Mouse (Mus musculus) embryo, embryonic 9.5 days (tissue): Measurements from ENCODE around the gene Zfp513.

ENCODE experiments used
- DNase-seq: peaks from one replicate; pipeline ENCODE4 v3.0.0-alpha.2; 2017; ENCODE audit errors: extremely low spot score

Gene Zfp513

DNA sequence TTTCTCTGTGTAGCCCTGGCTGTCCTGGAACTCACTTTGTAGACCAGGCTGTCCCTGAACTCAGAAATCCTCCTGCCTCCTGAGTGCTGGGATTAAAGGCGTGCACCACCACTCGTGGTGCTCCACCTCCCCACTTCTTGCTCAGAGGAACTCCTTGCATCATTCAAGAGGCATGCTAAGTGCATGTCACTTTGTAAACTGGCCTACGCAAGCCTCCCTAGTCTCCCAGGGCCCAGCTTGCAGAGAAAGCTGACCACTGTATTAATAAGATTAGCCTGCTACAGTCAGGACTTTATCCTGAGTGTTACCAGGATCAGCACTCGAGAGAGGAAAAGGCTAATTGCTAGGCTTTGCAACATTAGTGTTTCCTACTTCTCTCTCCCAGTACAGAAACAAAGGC lies 33.5 kb downstream of the Zfp513 start:
- no peak for DNase-seq

DNA sequence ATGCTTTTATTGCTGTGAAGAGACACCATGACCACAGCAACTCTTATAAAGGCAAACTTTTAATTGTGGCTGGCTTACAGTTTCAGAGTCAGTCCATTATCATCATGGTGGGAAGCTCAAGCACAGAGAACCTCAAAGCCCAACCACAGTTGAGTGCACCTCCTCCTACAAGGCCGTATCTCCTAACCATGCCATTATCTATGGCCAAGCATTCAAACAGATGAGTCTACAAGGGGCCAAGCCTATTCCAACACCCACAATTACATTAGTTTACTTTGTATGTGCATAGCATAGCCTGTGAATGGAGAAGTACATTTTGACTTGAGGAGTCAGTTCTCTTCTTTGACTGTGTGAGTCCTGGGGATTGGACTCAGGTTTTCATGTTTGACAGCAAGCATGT lies 37.2 kb downstream of the Zfp513 start:
- no peak for DNase-seq

DNA sequence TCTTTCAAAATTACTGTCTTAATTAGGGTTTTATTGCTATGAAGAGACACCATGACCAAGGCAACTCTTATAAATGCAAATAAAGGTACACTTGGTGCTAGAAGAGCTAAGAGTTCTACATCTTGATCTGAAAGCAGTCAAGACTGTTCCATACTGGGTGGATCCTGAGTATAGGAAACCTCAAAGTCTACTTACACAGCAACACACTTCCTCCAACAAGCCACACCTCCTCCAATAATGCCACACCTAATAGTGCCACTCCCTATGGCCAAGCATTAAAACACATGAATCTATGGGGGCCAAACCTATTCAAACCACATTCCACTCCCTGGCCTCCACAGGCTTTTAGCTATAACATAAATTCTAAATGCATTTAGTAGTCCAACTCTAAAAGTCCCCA lies 39.6 kb downstream of the Zfp513 start:
- DNase-seq = no peak

DNA sequence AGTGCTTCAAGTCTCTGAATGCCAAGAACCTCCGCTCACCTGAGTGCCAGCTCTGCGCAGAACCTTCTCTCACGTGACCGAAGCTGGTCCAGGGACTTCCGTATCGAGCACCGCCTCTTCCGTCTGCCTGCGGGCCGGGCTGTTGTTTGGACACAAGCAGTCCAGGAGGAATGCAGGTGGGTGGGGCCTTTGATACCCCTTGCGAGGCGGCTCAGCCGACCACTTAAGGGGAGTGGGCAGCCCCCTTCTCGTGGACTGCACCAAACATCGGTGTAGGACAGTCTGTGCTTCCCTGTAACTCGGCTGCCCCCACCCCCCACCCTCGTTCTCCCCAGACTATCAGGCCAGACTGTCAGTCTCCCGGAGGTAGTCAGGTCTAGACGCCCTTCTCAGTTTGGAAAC lies 48.0 kb downstream of the Zfp513 start, which contains the start of gene Mpv17:
Gene Mpv17 (minus strand): TSS at position 100 of the 402 bp plus-strand sequence.
- DNase-seq = peak; percentile 82

GRCm38 (mm10) chr5:31153516-31154151 lies 48.5 kb downstream of the Zfp513 start:
- DNase-seq = no peak

- no peak for DNase-seq
Measured at GRCm38 (mm10) chr5:31151746-31152145, 50.4 kb downstream of the Zfp513 start.

- DNase-seq = no peak
Measured at GRCm38 (mm10) chr5:31149781-31150180, 52.3 kb downstream of the Zfp513 start.
